Mouse (Mus musculus): ENCODE measurements around the gene Gm11032.

The Gm11032 gene

DNA sequence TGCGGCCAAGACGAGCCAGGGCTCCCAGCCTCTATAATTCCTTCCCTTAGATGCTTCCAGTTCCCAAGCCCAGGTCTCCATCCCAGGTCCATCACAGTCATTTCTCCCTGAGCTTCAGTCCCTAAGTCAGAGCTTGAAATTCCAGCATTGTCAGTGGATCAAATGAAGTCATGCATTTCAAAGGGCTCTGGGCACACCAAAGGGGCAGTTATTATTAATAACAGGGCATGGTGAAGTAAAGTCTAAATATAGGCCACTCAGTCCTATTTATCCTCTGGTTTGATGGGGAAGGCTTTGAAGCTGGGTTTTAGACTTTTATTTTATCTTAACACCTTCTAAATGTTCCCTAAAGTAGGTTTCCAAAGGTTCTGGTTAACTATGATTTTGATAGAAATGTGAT lies 8.0 kb upstream of the Gm11032 start:
- TF ChIP-seq GATA4 (IDR thresholded peaks at IDR 0.05; ENCODE audit: insufficient replicate concordance, low read length): no peak

DNA sequence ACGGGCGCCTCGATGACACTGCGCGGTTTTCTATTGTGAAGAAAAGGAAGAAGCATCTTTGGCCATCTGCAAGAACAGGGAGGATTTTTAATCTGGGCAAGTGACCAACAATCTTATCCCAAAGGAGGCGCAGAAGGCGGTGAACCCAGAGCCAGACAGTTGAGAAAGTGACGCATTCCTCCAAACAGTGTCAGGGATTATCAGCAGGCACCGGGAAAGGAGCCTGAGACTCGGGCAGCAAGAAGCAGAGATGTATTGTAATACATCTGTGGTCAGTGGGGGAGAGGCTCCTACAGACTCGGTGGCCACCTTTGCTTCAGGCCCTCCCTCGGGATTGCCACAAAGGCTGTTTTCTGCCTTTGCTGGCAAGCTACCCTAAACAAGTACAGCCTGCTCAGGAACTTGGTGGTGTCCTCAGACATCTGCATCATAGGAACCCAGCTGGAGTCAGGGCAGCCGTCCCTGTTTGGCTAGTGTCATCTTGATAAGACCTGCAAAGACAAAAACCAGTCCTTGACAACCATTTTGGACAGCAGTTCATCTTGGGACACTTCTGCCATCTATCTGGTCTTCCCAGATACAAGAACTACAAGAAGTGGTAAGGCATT lies 738 bp downstream of the Gm11032 start:
- no peak; the same call in 1 of the 2 replicates for TF ChIP-seq GATA4 (IDR thresholded peaks at IDR 0.05; ENCODE audit: insufficient replicate concordance, low read length)

DNA sequence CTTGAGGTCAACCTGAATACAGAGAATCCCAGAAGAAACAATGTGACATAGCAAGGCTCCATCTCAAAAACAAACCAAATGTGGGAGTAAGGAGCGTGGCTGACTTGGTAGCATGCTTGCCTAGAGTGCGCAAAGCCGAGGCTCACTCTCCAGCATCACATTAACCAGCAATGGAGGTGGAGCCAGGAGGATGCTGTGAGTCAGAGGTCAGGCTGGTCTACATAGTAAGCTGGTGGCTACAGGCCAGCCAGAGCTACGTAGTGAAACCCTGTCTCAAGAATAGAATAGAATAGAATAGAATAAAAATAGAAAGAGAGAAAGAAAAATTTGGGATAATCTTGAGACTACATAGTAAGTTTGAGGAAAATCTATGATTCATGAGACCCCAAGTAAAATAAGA lies 2.0 kb downstream of the Gm11032 start:
- TF ChIP-seq GATA4 (IDR thresholded peaks at IDR 0.05; ENCODE audit: insufficient replicate concordance, low read length): no peak

DNA sequence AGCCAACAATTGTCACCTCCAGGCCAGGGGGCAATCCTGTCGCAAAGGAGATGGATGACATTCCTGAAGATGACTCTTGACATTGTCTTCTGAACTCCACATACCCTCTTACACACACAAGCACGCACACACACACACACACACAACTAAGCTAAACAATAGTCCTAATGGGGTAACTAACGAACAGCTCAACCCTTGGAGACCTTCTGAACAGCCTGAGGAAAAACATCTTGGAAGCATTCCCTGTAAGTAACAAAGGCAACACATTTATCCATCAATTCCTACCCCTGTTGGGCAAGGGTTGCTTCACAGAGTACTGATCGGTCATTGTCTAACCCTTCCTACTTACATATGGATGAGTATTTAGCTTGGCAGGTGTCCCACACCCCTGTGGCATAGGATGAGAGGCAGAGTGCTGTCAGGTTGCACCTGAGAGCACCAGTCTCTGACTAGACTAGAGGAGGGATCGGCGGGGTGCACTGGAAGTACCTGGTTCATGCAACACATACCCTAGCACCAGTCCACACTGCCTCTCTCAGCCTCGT lies 2.6 kb downstream of the Gm11032 start:
- TF ChIP-seq GATA4 (IDR thresholded peaks at IDR 0.05; ENCODE audit: insufficient replicate concordance, low read length): no peak

DNA sequence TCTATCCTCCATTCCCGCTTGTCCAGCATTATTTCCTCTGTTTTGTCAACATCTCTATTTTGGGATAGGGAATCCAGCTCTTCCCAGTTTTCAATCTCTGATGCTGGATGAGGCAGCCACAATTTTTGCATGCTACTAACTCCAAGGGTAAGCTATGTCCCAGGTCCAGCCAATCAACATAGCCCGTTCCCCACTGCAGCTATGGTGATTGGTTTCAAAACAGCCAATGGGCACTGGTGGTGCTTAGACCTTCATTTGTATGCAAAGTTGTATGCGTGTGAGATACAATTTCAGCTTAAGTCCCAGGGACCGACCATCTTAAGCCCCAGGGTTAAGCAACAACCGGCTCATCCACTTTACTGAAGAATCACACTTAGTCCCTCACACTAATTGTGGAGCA lies 3.1 kb downstream of the Gm11032 start:
- TF ChIP-seq GATA4 (IDR thresholded peaks at IDR 0.05; ENCODE audit: insufficient replicate concordance, low read length): no peak

DNA sequence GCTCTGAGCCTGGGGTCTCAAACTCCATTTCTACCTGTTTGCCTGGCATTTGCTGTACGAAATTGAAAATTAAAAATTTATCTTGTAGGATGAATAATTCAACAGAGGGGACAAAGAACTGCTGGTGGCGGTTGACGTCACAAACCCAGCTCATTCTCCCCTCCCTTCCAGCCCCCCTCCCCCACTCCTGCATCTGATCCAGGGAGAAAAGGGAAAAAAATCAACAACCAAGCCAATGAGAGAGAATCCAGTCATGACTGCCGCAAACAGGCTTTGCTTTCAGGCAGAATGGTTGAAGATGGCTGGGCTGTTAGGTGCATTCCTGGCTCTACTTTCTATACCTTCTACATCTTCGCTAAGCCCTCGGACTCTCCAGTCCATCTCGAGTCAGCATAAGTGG lies 6.1 kb downstream of the Gm11032 start:
- no peak for TF ChIP-seq GATA4 (IDR thresholded peaks at IDR 0.05; ENCODE audit: insufficient replicate concordance, low read length)

DNA sequence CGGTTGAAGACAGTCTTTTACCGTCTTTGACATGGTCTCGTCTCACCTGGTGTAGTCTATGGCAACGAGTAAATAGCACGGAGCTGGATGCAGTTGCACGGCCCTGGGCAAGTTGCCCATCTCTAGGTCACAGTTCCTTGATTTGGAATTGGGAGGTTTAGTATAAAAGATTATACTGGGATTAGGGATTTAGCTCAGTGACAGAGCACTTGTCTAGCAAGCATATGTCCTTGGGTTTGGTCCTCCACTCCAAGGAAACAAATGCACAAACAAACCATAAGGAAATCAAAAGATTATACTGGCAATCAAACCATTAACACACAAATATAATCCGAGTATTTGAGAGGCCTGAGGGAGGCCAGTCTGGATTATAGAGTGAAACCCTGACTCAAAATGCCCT lies 7.8 kb downstream of the Gm11032 start:
- TF ChIP-seq GATA4 (IDR thresholded peaks at IDR 0.05; ENCODE audit: insufficient replicate concordance, low read length): no peak

DNA sequence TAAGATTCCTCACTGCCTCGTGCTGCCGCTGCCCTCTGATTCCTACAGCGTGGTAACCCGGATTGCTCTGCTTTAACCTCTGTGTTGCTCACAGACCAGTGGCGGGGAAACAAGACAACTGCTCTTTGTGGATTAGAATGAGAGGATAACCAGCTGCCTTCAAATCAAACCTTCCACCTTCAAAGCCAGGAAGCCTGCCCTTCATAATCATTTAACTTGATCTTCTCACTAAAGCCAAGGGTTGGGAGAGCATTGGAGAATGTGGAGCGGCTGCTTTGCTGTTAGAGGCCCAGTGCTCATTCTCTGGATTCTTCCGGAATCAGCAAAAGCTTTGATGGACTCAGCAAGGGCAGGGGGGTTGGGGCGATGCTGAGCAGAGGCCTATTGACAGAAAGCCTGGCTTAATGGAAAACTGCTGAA lies 10.0 kb downstream of the Gm11032 start:
- TF ChIP-seq GATA4 (IDR thresholded peaks at IDR 0.05; ENCODE audit: insufficient replicate concordance, low read length): no peak; the same call in 1 of the 2 replicates

DNA sequence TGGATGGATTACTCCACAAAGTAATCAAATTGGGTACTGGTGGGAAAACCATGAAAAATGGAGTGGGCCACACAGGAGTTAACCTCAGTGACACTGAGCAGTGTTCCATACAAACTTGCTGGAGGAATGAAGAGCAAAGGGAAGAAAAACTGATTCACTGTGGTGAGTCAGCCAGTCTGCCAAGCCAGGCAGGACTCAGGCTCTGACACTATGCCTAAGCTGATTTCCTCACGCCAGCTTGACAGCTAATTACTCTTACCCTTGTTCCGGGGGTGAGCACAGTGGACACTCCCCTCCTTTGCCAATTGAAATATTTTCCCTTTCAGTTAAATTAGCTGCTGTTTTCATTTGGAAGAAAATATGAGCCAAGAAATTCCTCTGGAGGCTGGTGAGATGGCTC lies 13.6 kb downstream of the Gm11032 start:
- TF ChIP-seq GATA4 (IDR thresholded peaks at IDR 0.05; ENCODE audit: insufficient replicate concordance, low read length): no peak

DNA sequence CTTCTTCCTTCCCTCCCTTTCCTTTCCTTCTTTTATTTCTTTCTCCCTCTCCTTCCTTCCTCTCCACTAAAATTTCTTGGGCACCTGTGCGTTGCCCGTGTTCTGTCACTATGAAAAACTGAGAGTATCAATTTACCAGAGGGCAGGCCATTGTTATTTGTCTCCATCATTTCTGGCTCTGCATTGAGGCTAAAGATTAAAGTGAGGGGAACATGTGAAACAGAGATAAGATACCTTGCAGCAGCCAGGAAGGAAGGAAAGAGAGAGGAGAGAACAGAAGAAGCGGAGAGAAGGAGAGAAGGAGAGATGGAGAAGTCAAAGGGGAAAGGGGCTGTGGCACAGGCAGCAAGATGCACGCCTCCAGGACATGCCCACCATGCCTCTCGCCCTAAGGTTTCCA lies 14.5 kb downstream of the Gm11032 start:
- no peak for TF ChIP-seq GATA4 (IDR thresholded peaks at IDR 0.05; ENCODE audit: insufficient replicate concordance, low read length)

DNA sequence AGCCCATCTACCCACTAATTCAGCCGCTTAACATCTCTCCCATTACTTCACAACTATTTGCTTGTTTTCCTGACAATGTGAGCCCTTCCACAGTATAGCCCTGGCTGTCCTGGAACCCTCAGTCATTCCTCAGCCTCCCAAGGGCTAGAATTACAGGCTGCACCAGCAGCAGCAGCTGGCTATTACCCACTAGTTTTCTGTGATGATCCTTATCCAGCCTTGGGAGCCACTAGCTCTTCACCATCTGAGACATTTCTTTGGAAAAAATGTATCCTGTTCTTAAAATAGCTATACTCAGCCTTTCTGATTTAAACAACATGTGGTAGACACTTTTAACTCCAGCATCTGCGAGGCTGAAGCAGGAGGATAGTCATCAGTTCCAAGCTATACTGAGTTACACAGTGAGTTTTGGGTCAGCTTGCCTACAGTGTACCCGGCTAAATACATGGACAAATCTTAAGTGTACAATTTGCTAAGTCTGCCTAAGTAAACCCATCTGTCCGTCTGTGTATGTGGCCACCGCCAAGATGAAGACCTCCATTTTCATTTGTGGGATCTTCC lies 17.0 kb downstream of the Gm11032 start:
- no peak for TF ChIP-seq GATA4 (IDR thresholded peaks at IDR 0.05; ENCODE audit: insufficient replicate concordance, low read length)

DNA sequence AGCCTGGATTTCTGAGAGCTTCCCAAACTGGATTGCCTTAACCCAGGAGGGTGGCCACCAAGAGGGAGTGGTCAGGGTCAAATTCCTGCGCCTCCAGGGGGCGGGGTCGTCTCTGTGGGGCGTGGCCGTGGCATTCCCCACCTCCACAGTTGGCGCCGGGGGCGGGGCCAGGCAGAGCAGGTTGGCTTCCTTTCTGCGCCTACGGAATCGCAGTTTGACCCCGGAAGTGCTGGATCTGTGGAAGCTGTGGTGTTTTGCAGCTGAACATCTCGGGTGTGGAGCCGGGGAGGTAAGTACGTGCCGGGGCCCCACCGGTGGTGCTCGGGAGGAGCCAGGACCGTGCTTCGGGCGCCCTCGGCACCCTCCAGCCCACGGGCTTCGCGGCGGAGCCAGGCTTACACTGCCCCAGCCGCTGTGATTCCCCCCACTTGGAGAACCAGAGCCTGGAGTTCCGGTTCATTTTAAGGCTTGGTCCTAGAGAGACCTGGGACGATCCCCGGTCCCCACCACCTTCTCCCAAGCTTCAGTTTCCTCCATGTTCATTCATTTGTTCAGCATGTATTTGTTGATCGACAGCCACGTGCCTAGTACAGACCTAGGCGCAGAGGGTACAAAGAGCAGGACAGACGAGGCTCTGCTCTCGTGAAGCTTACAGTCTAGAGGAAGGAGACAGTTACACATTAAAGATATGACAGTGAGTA lies 17.8 kb downstream of the Gm11032 start, which contains the start of gene Ascc2:
Gene Ascc2, plus strand, starts transcription at position 214 of the 701 bp plus-strand sequence.
- TF ChIP-seq GATA4 (IDR thresholded peaks at IDR 0.05; ENCODE audit: insufficient replicate concordance, low read length): peak; percentile 70; the same call in 1 of the 2 replicates

DNA sequence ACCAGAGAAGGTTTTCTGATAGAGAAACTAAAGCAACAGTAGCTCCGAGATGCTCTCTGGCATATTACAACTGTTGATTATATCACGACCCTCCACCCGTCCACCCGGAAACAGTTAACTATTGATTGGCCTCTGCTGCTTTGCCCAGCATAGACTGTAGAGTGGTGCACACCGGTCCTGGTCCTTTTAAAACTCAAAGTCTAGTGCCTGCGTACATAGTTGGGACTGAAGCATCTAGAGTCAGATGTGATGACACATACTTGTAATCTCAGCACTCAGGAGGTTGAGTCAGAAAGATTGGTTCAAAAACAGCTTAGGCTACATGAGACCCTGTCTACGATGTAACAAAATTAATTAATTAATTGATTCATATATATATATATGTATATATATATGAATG lies 18.4 kb downstream of the Gm11032 start:
- no peak for TF ChIP-seq GATA4 (IDR thresholded peaks at IDR 0.05; ENCODE audit: insufficient replicate concordance, low read length)

DNA sequence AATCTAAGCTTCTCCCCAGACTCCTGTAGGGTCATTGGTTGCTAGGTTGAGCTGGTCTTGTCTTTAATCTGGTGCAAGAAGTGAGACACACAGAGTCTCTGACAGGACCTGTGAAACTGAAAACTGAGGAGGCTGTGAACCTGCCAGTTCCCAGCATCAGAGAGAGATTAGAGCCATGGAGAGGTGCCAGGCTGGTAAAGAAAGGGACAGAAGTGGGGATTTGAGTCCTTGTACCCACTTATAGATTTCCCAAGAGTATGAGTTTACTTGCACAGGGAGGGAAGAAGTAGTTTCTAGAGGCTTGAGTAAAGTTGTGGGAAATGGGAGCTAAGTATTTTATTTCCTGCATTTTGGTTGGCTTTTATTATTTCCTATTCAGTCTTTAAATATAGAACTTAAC lies 21.3 kb downstream of the Gm11032 start:
- TF ChIP-seq GATA4 (IDR thresholded peaks at IDR 0.05; ENCODE audit: insufficient replicate concordance, low read length): no peak

DNA sequence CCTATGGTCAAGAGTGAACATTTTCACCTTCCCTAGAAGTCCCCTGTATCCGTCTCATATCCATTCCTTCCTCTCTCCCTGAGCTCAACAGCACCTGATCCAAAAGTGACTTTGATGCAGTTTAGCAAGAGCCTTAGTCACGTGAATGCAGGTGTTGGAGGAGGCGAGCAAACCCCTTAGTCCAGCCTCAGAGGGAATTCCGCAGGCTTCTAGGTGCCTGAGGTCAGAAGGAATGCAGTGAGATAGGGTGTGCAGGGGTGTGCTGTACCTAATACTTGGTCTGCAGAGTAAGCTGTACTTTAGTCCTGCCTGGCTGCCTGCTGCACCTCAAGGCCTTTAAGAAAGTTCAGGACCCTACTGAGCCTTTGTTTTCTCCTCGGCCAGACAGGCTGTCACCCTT lies 23.9 kb downstream of the Gm11032 start:
- no peak for TF ChIP-seq GATA4 (IDR thresholded peaks at IDR 0.05; ENCODE audit: insufficient replicate concordance, low read length)

DNA sequence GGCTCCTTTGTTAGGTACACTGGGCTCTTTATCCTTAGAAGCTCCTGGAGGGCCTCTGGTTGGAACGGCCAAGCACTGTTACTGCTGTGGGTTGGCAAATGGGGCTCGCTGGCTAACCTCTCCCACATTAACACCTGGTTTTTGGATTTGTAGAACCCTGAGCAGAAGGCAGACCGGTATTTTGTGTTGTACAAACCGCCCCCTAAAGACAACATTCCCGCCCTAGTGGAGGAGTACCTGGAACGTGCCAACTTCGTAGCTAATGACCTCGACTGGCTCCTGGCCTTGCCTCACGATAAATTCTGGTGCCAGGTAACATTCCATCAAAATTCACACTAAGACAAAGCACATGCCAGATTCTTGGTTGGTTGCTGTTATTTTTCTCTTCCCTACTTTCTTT lies 26.5 kb downstream of the Gm11032 start:
- TF ChIP-seq GATA4 (IDR thresholded peaks at IDR 0.05; ENCODE audit: insufficient replicate concordance, low read length): no peak
